Mouse (Mus musculus): ENCODE results near the gene Btnl1. TPM values are rescaled to one million over a fixed set of nuclear protein-coding genes. Genes with fewer than 3 reads are reported as not detected.

Btnl1 gene
- polyA plus RNA-seq, 2 experiments: not detected

DNA sequence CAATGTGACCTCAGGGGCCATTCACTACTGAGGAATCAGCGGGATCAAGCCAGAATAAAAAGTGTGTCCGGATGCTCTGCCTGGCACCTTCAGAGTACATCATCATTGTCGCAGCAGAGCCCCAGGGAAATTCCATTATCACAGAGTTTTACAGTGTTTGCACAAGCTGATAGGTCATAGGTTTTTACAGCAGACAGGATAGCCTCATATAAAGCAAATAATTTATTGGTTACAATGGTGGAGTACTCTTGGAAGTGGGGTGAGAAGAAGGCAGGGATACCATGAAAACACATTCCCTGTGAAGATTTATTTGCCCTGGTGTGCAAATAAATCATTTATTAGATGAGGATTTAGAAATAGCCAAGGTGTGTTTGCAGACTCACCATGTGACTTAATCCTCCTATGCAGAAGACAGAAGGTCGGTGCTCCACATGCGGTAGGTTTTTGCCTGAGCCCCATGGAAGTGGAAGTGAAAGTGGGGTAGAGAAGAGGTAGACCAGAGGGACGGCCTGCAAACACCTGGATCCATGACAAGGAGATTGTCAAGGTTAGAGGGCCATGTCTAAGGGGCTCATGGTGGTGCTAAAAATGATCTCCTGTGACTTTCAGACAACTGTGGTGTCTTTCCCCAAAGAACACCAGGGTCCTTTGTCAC, 3.8 kb upstream of the Btnl1 start:
- ATAC-seq (ENCODE audit: insufficient read depth): no peak
- Histone ChIP-seq H3K4me2 (ENCODE audit: low read depth) (no peak overlapping the region), H3K27me3 (ENCODE audit: control insufficient read depth, insufficient read depth, low read length) (no peaks in the 10 kb centered on the region), H3K36me3 (replicated peaks; ENCODE audit: control insufficient read depth, insufficient read depth, low read depth) (no peaks in the 10 kb centered on the region), H3K27ac (no peak overlapping the region), H3K4me3 (ENCODE audit: insufficient read depth in 1 of 2, low read depth in 2 of 2, low read length in 2 of 2) (no peak overlapping the region), H3K9me3 (ENCODE audit: control insufficient read depth, low read length) (no peaks in the 10 kb centered on the region), H3K4me1 (replicated peaks; ENCODE audit: control insufficient read depth in 2 of 2, insufficient read depth in 2 of 2, low read length in 1 of 2) (no peaks in the 10 kb centered on the region; a peak in 1 of 4 replicates), H3K9ac (replicated peaks) (no peak overlapping the region)
- WGBS (ENCODE audit: insufficient replicate concordance): 53% methylated on average over 6 of the region's 6 CpGs
- no peak for DNase-seq (ENCODE audit: low read depth in 3 of 3, low spot score in 3 of 3)
- TF ChIP-seq EP300 (IDR thresholded peaks at IDR 0.05; ENCODE audit: low read depth): no peak
- no peak for TF ChIP-seq CTCF (IDR thresholded peaks at IDR 0.05; ENCODE audit: low read depth)

DNA sequence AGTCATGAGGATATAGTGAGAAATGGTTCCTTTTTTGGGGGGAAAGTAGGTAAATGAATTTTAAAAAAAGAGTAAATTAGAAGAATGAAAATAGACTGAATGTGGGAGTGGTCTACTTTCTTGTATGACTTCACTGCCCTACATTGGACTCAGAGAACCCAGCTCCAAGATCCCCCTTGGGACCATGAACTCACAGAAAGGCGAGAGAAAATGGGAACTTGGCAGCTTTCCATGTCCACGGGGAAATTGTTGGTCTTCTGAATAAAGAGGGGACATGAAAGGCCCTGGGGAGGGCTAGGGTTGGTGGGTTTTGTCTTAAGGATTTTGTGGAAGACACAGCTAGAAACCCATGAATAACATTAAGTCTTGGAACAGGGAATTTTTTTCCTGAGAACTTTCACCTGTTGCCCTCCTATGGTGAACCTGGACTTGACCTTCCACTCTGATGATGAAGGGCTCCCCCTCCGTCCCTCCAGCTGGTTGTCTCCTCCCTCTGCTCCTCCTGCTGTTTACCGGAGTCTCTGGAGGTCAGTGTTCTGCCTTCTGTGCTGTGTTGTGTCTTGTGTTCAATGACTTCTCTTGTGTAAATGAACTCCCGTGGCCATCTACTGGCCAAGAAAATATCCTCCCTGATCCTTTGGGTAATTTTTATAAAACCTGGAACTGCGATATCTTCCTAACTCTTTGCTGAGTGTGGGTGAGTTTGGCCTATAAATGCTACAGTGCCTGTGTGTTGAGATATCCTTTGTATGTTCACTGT, 698 bp downstream of the Btnl1 start:
- ATAC-seq (ENCODE audit: insufficient read depth) (no peak), DNase-seq (ENCODE audit: low read depth in 3 of 3, low spot score in 3 of 3) (no peak)
- Histone ChIP-seq H3K27ac (no peak overlapping the region), H3K4me2 (ENCODE audit: low read depth) (no peak overlapping the region), H3K4me3 (ENCODE audit: insufficient read depth in 1 of 2, low read depth in 2 of 2, low read length in 2 of 2) (no peak overlapping the region), H3K9me3 (ENCODE audit: control insufficient read depth, low read length) (no peaks in the 10 kb centered on the region), H3K27me3 (ENCODE audit: control insufficient read depth, insufficient read depth, low read length) (no peaks in the 10 kb centered on the region), H3K9ac (replicated peaks) (no peak overlapping the region), H3K4me1 (replicated peaks; ENCODE audit: control insufficient read depth in 2 of 2, insufficient read depth in 2 of 2, low read length in 1 of 2) (no peaks in the 10 kb centered on the region), H3K36me3 (replicated peaks; ENCODE audit: control insufficient read depth, insufficient read depth, low read depth) (no peaks in the 10 kb centered on the region)
- TF ChIP-seq CTCF (IDR thresholded peaks at IDR 0.05; ENCODE audit: low read depth) (no peak), EP300 (IDR thresholded peaks at IDR 0.05; ENCODE audit: low read depth) (no peak)
- 40% methylated on average over 6 of the region's 6 CpGs for WGBS (ENCODE audit: insufficient replicate concordance)

DNA sequence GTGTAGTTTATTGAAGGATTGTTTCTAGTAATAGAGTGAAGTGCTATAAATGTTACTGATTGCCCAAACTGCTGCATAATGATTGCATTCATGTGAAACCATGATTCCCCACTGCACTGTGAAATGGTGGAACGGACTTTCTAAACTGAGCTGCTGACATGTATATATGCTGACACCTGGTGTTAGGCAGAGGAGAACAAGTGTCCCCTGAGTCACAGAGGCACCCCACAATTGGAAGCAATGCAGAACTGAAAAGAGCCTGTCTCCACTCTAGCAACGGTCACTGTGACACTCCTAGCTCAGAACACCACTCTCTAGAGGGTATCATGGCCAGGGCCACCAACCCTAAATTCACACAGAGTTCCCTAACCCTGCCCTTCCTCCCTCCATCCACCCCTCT, 1.8 kb downstream of the Btnl1 start:
- ATAC-seq (ENCODE audit: insufficient read depth): no peak
- no peak for DNase-seq (ENCODE audit: low read depth in 3 of 3, low spot score in 3 of 3)
- WGBS (ENCODE audit: insufficient replicate concordance): 59% methylated on average over 2 of the region's 2 CpGs
- Histone ChIP-seq H3K27me3 (ENCODE audit: control insufficient read depth, insufficient read depth, low read length) (no peaks in the 10 kb centered on the region), H3K27ac (no peak overlapping the region), H3K9me3 (ENCODE audit: control insufficient read depth, low read length) (no peaks in the 10 kb centered on the region), H3K4me3 (ENCODE audit: insufficient read depth in 1 of 2, low read depth in 2 of 2, low read length in 2 of 2) (no peak overlapping the region), H3K9ac (replicated peaks) (no peak overlapping the region), H3K36me3 (replicated peaks; ENCODE audit: control insufficient read depth, insufficient read depth, low read depth) (no peaks in the 10 kb centered on the region), H3K4me1 (replicated peaks; ENCODE audit: control insufficient read depth in 2 of 2, insufficient read depth in 2 of 2, low read length in 1 of 2) (no peaks in the 10 kb centered on the region), H3K4me2 (ENCODE audit: low read depth) (no peak overlapping the region)
- TF ChIP-seq EP300 (IDR thresholded peaks at IDR 0.05; ENCODE audit: low read depth) (no peak), CTCF (IDR thresholded peaks at IDR 0.05; ENCODE audit: low read depth) (no peak)

DNA sequence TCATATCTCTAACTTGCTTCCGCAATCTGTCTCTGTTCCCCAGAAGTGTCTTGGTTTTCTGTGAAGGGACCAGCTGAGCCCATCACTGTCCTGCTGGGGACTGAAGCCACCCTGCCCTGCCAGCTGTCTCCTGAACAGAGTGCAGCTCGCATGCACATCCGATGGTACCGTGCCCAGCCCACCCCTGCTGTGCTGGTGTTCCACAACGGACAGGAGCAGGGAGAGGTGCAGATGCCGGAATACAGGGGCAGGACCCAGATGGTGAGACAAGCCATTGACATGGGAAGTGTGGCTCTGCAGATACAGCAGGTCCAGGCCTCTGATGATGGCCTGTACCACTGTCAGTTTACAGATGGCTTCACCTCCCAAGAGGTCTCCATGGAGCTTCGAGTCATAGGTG, 2.5 kb downstream of the Btnl1 start:
- H3K4me2 ChIP-seq (ENCODE audit: low read depth): no peak overlapping the region
- WGBS (ENCODE audit: insufficient replicate concordance): 65% methylated on average over 7 of the region's 7 CpGs
- H3K9me3 ChIP-seq (ENCODE audit: control insufficient read depth, low read length): no peaks in the 10 kb centered on the region
- H3K9ac ChIP-seq (replicated peaks): no peak overlapping the region
- no peak for DNase-seq (ENCODE audit: low read depth in 3 of 3, low spot score in 3 of 3)
- ATAC-seq (ENCODE audit: insufficient read depth): no peak
- no peak for TF ChIP-seq EP300 (IDR thresholded peaks at IDR 0.05; ENCODE audit: low read depth)
- no peak for TF ChIP-seq CTCF (IDR thresholded peaks at IDR 0.05; ENCODE audit: low read depth)
- no peaks in the 10 kb centered on the region for H3K4me1 ChIP-seq (replicated peaks; ENCODE audit: control insufficient read depth in 2 of 2, insufficient read depth in 2 of 2, low read length in 1 of 2)
- H3K27me3 ChIP-seq (ENCODE audit: control insufficient read depth, insufficient read depth, low read length): no peaks in the 10 kb centered on the region
- H3K27ac ChIP-seq: no peak overlapping the region
- H3K4me3 ChIP-seq (ENCODE audit: insufficient read depth in 1 of 2, low read depth in 2 of 2, low read length in 2 of 2): no peak overlapping the region
- H3K36me3 ChIP-seq (replicated peaks; ENCODE audit: control insufficient read depth, insufficient read depth, low read depth): no peaks in the 10 kb centered on the region

DNA sequence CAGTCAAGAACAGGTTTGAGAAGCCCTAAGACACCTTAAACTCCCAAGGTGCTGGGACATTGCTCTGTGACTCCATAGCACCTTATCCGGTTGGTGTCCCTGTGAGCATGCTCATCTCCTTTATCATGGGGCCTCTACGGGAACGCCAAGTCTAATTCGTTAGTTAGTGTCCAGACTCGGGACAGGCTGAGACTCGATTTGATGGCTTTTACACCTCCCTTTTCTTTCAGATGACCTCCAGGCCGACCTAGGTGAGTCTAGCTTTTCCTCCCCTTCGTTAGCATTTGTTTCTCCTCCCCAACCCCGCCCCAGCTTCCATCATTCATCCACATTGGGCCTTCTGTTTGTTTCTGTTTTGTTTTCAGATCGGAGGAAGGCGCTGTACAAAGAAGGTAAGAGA, 4.9 kb downstream of the Btnl1 start:
- TF ChIP-seq CTCF (IDR thresholded peaks at IDR 0.05; ENCODE audit: low read depth): no peak
- no peak for TF ChIP-seq EP300 (IDR thresholded peaks at IDR 0.05; ENCODE audit: low read depth)

More for the DNA sequence above, 4.9 kb downstream of the Btnl1 start:
- Histone ChIP-seq H3K27ac (no peak overlapping the region), H3K4me2 (ENCODE audit: low read depth) (no peak overlapping the region), H3K9me3 (ENCODE audit: control insufficient read depth, low read length) (no peaks in the 10 kb centered on the region), H3K4me1 (replicated peaks; ENCODE audit: control insufficient read depth in 2 of 2, insufficient read depth in 2 of 2, low read length in 1 of 2) (no peaks in the 10 kb centered on the region), H3K36me3 (replicated peaks; ENCODE audit: control insufficient read depth, insufficient read depth, low read depth) (no peaks in the 10 kb centered on the region), H3K27me3 (ENCODE audit: control insufficient read depth, insufficient read depth, low read length) (no peaks in the 10 kb centered on the region), H3K4me3 (ENCODE audit: insufficient read depth in 1 of 2, low read depth in 2 of 2, low read length in 2 of 2) (no peak overlapping the region), H3K9ac (replicated peaks) (no peak overlapping the region)
- no peak for DNase-seq (ENCODE audit: low read depth in 3 of 3, low spot score in 3 of 3)
- WGBS (ENCODE audit: insufficient replicate concordance): 56% methylated on average over 11 of the region's 11 CpGs
- ATAC-seq (ENCODE audit: insufficient read depth): no peak
